Mouse (Mus musculus) liver, adult 2 months (tissue): Measurements from ENCODE around the gene Dscaml1.

Source experiments
- CTCF ChIP-seq: fragments of 200-500 bp; IDR thresholded peaks from 2 replicates; pipeline ENCODE4 v1.5.1; 2011; ENCODE audit warnings: low read depth, low read length, control low read depth
- POLR2A ChIP-seq: fragments of 200-500 bp; IDR thresholded peaks from 2 replicates; pipeline ENCODE4 v1.6.1; 2011; ENCODE audit warnings: low read length, control low read depth; ENCODE audit not compliant: insufficient read depth; ENCODE audit errors: extremely low read depth

GRCm38 (mm10) chr9:45675931-45676330 is 249.5 kb downstream of the Dscaml1 start:
- TF ChIP-seq CTCF (no peak), POLR2A (no peak)
